Mouse (Mus musculus): ENCODE data around the gene Ksr1. TPM values are rescaled to one million over a fixed set of nuclear protein-coding genes. Genes with fewer than 3 reads are reported as not detected.
A peak's percentile ranks its signal among the peaks of the same experiment; 100 is the strongest.

The Ksr1 gene
- polyA plus RNA-seq, 1 experiment from 2014 or later = 4.4 TPM

- Histone ChIP-seq H3K27me3 (ENCODE audit: control insufficient read depth, insufficient read depth, low read length) (no peaks in the 10 kb centered on the region), H3K9ac (ENCODE audit: low read depth, low read length) (peak overlapping the region; percentile 3; the same call in 1 of the 2 replicates), H3K4me3 (ENCODE audit: low read depth, low read length) (no peak overlapping the region), H3K4me1 (ENCODE audit: control insufficient read depth, insufficient read depth, low read length) (peaks cover 52% of the 10 kb centered on the region), H3K36me3 (ENCODE audit: control insufficient read depth, insufficient read depth, low read length) (no peaks in the 10 kb centered on the region), H3K9me3 (replicated peaks; ENCODE audit: control insufficient read depth, low read length) (no peaks in the 10 kb centered on the region), H3K27ac (ENCODE audit: low read depth, low read length) (no peak overlapping the region), H3K4me2 (no peak overlapping the region)
- WGBS (ENCODE audit: insufficient replicate concordance) = 59% methylated on average over 3 of the region's 3 CpGs
- no peak for ATAC-seq (replicated peaks; ENCODE audit: insufficient number of reproducible peaks, low FRiP score, low TSS enrichment)
These were observed 19.2 kb downstream of the Ksr1 start for GRCm38 (mm10) chr11:79126963-79127362.

DNA sequence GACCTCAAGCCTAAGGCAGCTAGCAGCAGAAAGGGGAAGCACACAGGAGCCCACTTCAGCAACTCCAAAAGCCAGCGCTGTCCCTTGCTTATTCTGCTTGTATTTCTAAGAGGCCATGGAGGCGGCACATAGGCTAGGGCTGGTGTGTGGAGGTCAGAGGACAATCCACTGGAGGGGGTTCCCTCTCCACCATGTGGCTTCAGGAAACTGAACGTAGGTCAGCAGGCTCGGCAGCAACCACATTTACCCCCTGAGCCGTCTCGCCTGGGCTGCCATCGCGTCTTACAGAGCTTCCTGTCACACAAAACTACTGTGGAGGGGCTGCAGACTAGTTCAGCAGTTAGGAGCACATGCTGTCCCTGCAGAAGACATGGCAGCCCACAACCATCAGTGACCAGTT is 20.4 kb downstream of the Ksr1 start:
- Histone ChIP-seq H3K4me1 (ENCODE audit: control insufficient read depth, insufficient read depth, low read length) (peaks cover 44% of the 10 kb centered on the region), H3K36me3 (ENCODE audit: control insufficient read depth, insufficient read depth, low read length) (no peaks in the 10 kb centered on the region), H3K4me2 (no peak overlapping the region), H3K27me3 (ENCODE audit: control insufficient read depth, insufficient read depth, low read length) (no peaks in the 10 kb centered on the region), H3K9me3 (replicated peaks; ENCODE audit: control insufficient read depth, low read length) (no peaks in the 10 kb centered on the region), H3K4me3 (ENCODE audit: low read depth, low read length) (no peak overlapping the region), H3K27ac (ENCODE audit: low read depth, low read length) (no peak overlapping the region), H3K9ac (ENCODE audit: low read depth, low read length) (no peak overlapping the region)
- WGBS (ENCODE audit: insufficient replicate concordance) = 67% methylated on average over 8 of the region's 8 CpGs
- no peak for ATAC-seq (replicated peaks; ENCODE audit: insufficient number of reproducible peaks, low FRiP score, low TSS enrichment)

DNA sequence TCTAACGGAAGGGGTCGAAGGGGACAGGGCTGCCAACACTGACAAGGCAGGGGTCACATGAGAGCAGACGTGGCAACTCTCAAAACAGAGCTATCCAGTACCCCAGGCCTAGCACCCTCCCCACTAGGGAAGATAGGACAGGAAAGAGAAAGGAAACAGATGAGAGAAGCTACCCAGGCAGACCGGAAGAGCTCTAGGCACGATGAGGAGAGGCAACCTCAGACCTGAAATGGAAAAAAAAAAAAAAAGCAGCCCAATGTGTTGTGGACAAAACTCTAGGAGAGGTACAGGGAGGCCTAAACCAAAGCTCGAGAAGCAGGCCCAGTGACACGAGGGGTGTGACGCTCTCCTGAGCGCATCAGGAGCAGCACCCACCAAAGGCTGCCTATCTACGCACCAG is 23.7 kb downstream of the Ksr1 start:
- Histone ChIP-seq H3K4me1 (ENCODE audit: control insufficient read depth, insufficient read depth, low read length) (peaks cover 25% of the 10 kb centered on the region), H3K4me3 (ENCODE audit: low read depth, low read length) (no peak overlapping the region), H3K9ac (ENCODE audit: low read depth, low read length) (no peak overlapping the region), H3K36me3 (ENCODE audit: control insufficient read depth, insufficient read depth, low read length) (no peaks in the 10 kb centered on the region), H3K4me2 (no peak overlapping the region), H3K9me3 (replicated peaks; ENCODE audit: control insufficient read depth, low read length) (no peaks in the 10 kb centered on the region), H3K27me3 (ENCODE audit: control insufficient read depth, insufficient read depth, low read length) (no peaks in the 10 kb centered on the region), H3K27ac (ENCODE audit: low read depth, low read length) (no peak overlapping the region)
- ATAC-seq (replicated peaks; ENCODE audit: insufficient number of reproducible peaks, low FRiP score, low TSS enrichment) = no peak
- 70% methylated on average over 10 of the region's 10 CpGs for WGBS (ENCODE audit: insufficient replicate concordance)

DNA sequence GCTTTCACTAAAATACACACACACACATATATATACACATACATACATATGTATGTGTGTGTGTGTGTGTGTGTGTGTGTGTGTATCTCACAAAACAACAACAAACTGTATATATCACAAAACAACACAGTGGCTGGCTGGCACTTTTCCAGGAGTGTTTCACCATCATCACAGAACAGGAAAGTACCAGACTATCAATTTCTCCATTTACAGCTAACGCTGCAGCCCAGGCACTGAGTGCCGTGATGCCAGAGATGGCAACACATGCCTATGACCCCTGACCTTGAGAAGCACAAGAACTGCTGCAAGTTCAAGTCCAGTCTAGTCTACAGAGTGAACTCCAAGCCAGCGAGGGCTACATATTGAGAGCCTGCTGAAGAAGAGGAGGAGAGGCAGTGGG is 26.1 kb downstream of the Ksr1 start:
- ATAC-seq (replicated peaks; ENCODE audit: insufficient number of reproducible peaks, low FRiP score, low TSS enrichment) = no peak
- WGBS (ENCODE audit: insufficient replicate concordance) = 62% methylated on average over 3 of the region's 3 CpGs
- Histone ChIP-seq H3K4me1 (ENCODE audit: control insufficient read depth, insufficient read depth, low read length) (peaks cover 26% of the 10 kb centered on the region), H3K9ac (ENCODE audit: low read depth, low read length) (no peak overlapping the region), H3K4me3 (ENCODE audit: low read depth, low read length) (no peak overlapping the region), H3K4me2 (no peak overlapping the region), H3K9me3 (replicated peaks; ENCODE audit: control insufficient read depth, low read length) (no peaks in the 10 kb centered on the region), H3K27ac (ENCODE audit: low read depth, low read length) (no peak overlapping the region), H3K36me3 (ENCODE audit: control insufficient read depth, insufficient read depth, low read length) (no peaks in the 10 kb centered on the region), H3K27me3 (ENCODE audit: control insufficient read depth, insufficient read depth, low read length) (no peaks in the 10 kb centered on the region)

- H3K9me3 ChIP-seq (replicated peaks; ENCODE audit: control insufficient read depth, low read length) = no peaks in the 10 kb centered on the region
- WGBS (ENCODE audit: insufficient replicate concordance) = 72% methylated on average over 5 of the region's 5 CpGs
- H3K9ac ChIP-seq (ENCODE audit: low read depth, low read length) = no peak overlapping the region
- no peak overlapping the region for H3K27ac ChIP-seq (ENCODE audit: low read depth, low read length)
- H3K4me3 ChIP-seq (ENCODE audit: low read depth, low read length) = no peak overlapping the region
- no peaks in the 10 kb centered on the region for H3K27me3 ChIP-seq (ENCODE audit: control insufficient read depth, insufficient read depth, low read length)
- peaks cover 29% of the 10 kb centered on the region for H3K4me1 ChIP-seq (ENCODE audit: control insufficient read depth, insufficient read depth, low read length)
- no peaks in the 10 kb centered on the region for H3K36me3 ChIP-seq (ENCODE audit: control insufficient read depth, insufficient read depth, low read length)
- no peak for ATAC-seq (replicated peaks; ENCODE audit: insufficient number of reproducible peaks, low FRiP score, low TSS enrichment)
- no peak overlapping the region for H3K4me2 ChIP-seq
These were observed 27.3 kb downstream of the Ksr1 start for GRCm38 (mm10) chr11:79118918-79119377.

DNA sequence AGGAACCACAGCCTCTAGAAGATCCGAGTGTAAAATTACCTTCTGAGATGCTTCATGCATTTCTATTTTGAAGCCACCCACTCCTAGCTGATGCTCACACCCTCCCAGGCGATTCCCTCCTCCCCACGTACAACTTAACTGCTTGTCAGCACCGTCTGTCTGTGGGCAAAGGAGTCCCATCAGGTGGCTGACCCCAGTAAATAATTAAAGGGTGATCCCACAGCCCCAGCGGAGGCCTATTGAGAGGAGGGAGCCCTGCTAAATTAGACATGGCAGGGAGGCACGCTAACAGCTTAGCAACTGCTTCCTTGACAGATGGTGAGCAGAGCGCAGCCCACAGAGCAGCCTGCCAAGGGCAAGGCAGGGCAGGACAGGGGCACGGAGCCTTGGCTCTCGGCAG is 29.5 kb downstream of the Ksr1 start:
- no peaks in the 10 kb centered on the region for H3K36me3 ChIP-seq (ENCODE audit: control insufficient read depth, insufficient read depth, low read length)
- H3K4me2 ChIP-seq = no peak overlapping the region
- peaks cover 27% of the 10 kb centered on the region for H3K4me1 ChIP-seq (ENCODE audit: control insufficient read depth, insufficient read depth, low read length)
- H3K27ac ChIP-seq (ENCODE audit: low read depth, low read length) = 0 out of 2 replicates have a peak overlapping the region, but pooled peaks have one; percentile 22
- WGBS (ENCODE audit: insufficient replicate concordance) = 37% methylated on average over 9 of the region's 9 CpGs
- no peak overlapping the region for H3K4me3 ChIP-seq (ENCODE audit: low read depth, low read length)
- H3K9me3 ChIP-seq (replicated peaks; ENCODE audit: control insufficient read depth, low read length) = no peaks in the 10 kb centered on the region
- no peak for ATAC-seq (replicated peaks; ENCODE audit: insufficient number of reproducible peaks, low FRiP score, low TSS enrichment)
- no peaks in the 10 kb centered on the region for H3K27me3 ChIP-seq (ENCODE audit: control insufficient read depth, insufficient read depth, low read length)
- H3K9ac ChIP-seq (ENCODE audit: low read depth, low read length) = no peak overlapping the region

GRCm38 (mm10) chr11:79115659-79116058 is 30.5 kb downstream of the Ksr1 start:
- Histone ChIP-seq H3K4me3 (ENCODE audit: low read depth, low read length) (no peak overlapping the region), H3K4me1 (ENCODE audit: control insufficient read depth, insufficient read depth, low read length) (peaks cover 27% of the 10 kb centered on the region), H3K9me3 (replicated peaks; ENCODE audit: control insufficient read depth, low read length) (no peaks in the 10 kb centered on the region), H3K36me3 (ENCODE audit: control insufficient read depth, insufficient read depth, low read length) (no peaks in the 10 kb centered on the region), H3K9ac (ENCODE audit: low read depth, low read length) (no peak overlapping the region), H3K4me2 (no peak overlapping the region), H3K27ac (ENCODE audit: low read depth, low read length) (no peak overlapping the region), H3K27me3 (ENCODE audit: control insufficient read depth, insufficient read depth, low read length) (no peaks in the 10 kb centered on the region)
- ATAC-seq (replicated peaks; ENCODE audit: insufficient number of reproducible peaks, low FRiP score, low TSS enrichment) = no peak
- WGBS (ENCODE audit: insufficient replicate concordance) = 68% methylated on average over 8 of the region's 8 CpGs

DNA sequence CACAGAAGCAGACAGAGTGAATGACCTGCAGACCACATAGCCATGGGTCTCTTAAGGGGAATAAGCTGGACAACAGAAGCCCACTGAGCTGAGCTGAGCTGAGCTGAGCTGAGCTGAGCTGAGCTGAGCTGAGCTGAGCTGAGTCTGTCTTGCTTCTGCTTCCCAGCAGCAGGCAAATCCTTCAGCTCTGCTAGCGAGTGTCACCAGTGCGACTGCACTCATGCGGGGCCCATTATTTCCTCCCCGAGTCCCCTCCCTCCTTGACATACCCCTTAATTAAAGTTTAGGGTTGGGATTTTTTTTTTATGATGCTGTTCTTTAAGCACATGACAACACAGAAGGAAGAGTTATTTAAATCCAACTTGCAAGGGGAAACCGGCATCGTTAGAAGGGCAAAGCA is 32.1 kb downstream of the Ksr1 start:
- ATAC-seq (replicated peaks; ENCODE audit: insufficient number of reproducible peaks, low FRiP score, low TSS enrichment) = no peak
- WGBS (ENCODE audit: insufficient replicate concordance) = 67% methylated on average over 6 of the region's 6 CpGs
- no peaks in the 10 kb centered on the region for H3K9me3 ChIP-seq (replicated peaks; ENCODE audit: control insufficient read depth, low read length)
- H3K4me1 ChIP-seq (ENCODE audit: control insufficient read depth, insufficient read depth, low read length) = peaks cover 36% of the 10 kb centered on the region
- H3K36me3 ChIP-seq (ENCODE audit: control insufficient read depth, insufficient read depth, low read length) = no peaks in the 10 kb centered on the region
- H3K4me3 ChIP-seq (ENCODE audit: low read depth, low read length) = no peak overlapping the region
- H3K27me3 ChIP-seq (ENCODE audit: control insufficient read depth, insufficient read depth, low read length) = no peaks in the 10 kb centered on the region
- H3K9ac ChIP-seq (ENCODE audit: low read depth, low read length) = no peak overlapping the region
- H3K4me2 ChIP-seq = no peak overlapping the region
- H3K27ac ChIP-seq (ENCODE audit: low read depth, low read length) = no peak overlapping the region

GRCm38 (mm10) chr11:79113397-79113796 is 32.8 kb downstream of the Ksr1 start:
- 80% methylated on average over 4 of the region's 4 CpGs for WGBS (ENCODE audit: insufficient replicate concordance)
- no peaks in the 10 kb centered on the region for H3K9me3 ChIP-seq (replicated peaks; ENCODE audit: control insufficient read depth, low read length)
- peaks cover 36% of the 10 kb centered on the region for H3K4me1 ChIP-seq (ENCODE audit: control insufficient read depth, insufficient read depth, low read length)

More at GRCm38 (mm10) chr11:79113397-79113796, 32.8 kb downstream of the Ksr1 start:
- ATAC-seq (replicated peaks; ENCODE audit: insufficient number of reproducible peaks, low FRiP score, low TSS enrichment) = no peak
- no peak overlapping the region for H3K4me3 ChIP-seq (ENCODE audit: low read depth, low read length)
- no peak overlapping the region for H3K4me2 ChIP-seq
- no peaks in the 10 kb centered on the region for H3K27me3 ChIP-seq (ENCODE audit: control insufficient read depth, insufficient read depth, low read length)
- H3K36me3 ChIP-seq (ENCODE audit: control insufficient read depth, insufficient read depth, low read length) = no peaks in the 10 kb centered on the region
- H3K9ac ChIP-seq (ENCODE audit: low read depth, low read length) = no peak overlapping the region
- no peak overlapping the region for H3K27ac ChIP-seq (ENCODE audit: low read depth, low read length)
